Mouse (Mus musculus): ENCODE measurements around the gene Ehd1.
A peak's percentile ranks its signal among the peaks of the same experiment; 100 is the strongest.
"Not testable (repeated sequence)": the region's sequence is repeated elsewhere in the genome, so short reads cannot be mapped to it uniquely, and the experiment has no call there.

Gene Ehd1

DNA sequence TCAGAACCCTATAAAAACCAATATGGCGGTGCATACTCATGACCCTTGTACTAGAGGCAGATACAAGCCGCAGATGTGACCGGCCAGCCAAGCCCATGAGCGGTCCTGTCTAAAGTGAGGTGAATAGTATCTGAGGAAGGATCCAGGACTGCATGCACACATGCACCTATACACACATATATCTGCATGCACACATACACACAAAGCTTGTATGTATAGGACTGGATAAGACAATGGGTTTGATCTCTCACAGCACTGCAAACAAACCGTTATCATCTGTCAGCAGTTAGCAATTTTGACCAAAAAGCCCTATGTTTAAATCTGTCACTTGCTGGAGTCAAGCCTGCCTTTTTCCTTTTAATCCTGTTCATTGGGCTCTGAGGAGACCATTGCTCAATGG is 25.6 kb downstream of the Ehd1 start:
- no peak for DNase-seq (ENCODE audit: low spot score in 2 of 2)

DNA sequence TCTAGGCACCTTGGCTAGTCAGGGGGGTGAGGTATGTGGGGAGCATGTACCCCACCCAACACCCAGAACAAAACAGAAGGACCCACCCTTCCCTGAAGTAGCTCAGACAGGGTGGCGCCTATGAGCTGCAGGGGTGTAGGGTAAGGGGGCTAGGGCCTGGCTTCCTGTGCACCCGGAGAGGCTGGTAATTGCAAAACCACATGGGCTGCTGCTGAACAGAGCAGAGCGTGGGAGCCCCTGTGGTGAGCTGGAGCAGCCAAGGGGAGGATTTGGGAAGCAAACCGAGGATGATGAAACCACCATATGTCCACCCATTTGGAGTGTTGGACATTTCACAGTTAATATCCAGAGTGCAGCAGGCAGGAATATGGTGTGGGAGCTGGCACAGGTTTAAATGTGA is 26.0 kb downstream of the Ehd1 start:
- peak in 1 of 2 experiments; percentile 9 for DNase-seq (ENCODE audit: low spot score in 2 of 2)

DNA sequence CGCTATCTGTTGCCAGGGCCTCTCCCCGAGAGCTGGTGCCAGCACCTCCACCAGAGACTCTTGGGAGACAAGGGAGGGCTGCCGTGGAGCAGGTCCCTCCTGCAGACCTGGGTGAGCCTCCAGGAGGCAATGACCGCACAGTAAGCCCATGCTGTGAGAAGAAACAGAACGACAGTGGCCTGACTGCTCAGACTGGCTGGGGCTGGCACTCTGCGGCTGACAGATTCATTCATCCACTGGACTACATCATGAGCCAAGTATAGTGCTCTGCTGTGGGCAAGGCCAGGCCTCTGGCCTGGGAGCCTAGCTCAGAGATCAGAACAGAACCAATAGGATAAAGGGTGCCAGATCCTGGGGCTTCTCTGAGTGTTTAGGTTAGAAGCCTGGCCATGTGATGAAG is 27.3 kb downstream of the Ehd1 start:
- no peak for DNase-seq (ENCODE audit: low spot score in 2 of 2)

DNA sequence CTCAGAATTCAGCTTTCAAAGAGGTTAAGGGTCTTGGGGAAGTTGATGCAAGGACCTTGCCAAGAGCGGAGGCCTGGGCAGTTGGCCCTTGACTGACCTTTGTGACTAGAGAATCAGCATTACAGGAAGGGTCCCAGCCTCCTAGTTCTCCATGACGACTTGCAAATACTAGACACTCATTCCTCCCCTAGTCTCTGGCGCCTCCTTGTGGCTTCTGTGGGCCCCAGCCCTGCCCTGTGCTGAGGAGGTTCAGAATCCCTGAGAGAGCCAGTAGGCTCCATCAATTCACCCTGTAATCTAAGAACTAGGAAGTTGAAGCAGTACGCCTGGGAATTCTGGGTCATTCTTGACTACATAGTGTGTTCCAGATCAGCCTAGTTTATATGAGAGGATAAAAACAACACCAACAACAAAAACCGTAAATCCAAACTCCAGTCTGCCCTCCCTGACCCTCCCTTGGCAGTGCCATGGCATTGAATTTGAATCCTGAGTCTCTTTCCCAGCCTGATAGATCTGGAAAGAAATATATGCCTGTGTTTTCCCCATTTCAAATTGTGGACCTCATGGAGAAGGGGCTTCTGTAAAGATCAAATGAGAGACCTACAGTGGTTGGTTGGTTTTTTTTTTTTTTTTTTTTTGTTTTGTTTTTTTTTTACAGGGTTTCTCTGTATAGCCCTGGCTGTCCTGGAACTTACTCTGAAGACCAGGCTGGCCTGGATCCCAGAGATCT is 28.4 kb downstream of the Ehd1 start:
- peak; percentile 45 to 68 for DNase-seq (ENCODE audit: low spot score in 2 of 2)

DNA sequence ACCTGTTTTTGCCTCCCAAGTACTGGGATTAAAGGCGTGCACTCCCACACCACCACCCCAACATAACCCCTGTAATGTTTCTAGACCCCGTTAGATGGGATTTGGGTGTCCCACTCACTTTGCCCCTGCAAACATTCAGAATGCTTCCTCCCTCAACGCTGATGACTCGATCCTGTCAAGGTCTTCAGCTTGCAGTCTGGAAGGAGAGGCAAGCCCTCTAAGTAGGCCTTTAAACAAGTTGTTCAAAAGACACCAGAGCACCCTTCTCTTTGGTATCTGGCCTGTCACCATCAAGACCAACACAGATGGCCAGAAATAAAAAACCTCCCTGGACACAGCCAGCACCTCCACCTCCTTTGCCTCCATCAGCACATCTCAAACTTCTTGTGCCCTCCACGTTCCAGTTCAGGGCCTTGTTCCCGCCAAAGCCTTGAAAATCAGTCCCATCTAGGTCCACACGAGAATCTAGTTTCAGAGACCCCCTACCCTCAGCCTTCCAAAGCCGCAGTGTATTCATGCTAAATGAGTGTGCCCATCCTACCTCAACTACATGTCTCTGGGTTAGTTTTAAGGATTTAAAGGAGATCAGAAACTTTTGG is 29.1 kb downstream of the Ehd1 start:
- DNase-seq (ENCODE audit: low spot score in 2 of 2), result no peak

DNA sequence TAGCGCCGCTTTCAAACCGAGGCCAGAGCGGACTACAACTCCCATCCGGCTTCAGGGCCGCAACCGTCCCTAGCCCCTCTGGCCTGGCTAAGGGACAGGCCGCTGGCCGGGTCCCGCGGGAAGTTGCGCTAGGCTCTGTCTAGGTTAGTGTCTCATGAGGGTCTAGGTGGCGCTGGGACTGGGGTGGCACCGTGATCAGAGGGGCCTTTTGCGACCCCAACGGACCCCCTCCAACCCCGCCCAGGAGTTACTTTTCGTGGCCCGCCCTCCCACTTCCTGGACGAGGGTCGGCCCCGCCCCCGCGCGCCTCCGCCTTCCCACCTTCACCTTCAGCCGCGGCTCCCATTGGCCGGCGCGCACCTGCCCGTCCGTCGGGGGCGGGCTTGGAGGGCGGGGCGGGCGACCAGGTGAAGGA is 29.6 kb downstream of the Ehd1 start, which contains the start of gene Cdc42bpg:
Cdc42bpg (plus strand) TSS at position 320 of the 415 bp plus-strand sequence.
- no peak for DNase-seq (ENCODE audit: low spot score in 2 of 2)

DNA sequence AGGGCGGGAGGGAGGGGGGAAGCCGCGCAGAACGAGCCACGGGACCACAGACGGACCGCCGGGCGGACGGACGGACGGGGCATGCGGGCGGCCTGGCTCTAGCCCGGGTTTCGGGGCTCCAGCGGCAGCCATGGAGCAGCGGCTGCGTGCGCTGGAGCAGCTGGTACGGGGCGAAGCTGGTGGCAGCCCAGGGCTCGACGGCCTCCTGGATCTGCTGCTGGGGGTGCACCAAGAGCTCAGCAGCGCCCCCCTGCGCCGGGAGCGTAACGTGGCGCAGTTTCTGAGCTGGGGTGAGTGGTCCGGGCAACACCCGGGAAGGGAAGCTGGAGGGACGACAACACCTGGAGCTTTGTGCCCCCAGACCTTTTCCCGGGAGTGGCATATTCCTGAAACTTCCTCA is 30.1 kb downstream of the Ehd1 start:
- DNase-seq (ENCODE audit: low spot score in 2 of 2), result no peak

DNA sequence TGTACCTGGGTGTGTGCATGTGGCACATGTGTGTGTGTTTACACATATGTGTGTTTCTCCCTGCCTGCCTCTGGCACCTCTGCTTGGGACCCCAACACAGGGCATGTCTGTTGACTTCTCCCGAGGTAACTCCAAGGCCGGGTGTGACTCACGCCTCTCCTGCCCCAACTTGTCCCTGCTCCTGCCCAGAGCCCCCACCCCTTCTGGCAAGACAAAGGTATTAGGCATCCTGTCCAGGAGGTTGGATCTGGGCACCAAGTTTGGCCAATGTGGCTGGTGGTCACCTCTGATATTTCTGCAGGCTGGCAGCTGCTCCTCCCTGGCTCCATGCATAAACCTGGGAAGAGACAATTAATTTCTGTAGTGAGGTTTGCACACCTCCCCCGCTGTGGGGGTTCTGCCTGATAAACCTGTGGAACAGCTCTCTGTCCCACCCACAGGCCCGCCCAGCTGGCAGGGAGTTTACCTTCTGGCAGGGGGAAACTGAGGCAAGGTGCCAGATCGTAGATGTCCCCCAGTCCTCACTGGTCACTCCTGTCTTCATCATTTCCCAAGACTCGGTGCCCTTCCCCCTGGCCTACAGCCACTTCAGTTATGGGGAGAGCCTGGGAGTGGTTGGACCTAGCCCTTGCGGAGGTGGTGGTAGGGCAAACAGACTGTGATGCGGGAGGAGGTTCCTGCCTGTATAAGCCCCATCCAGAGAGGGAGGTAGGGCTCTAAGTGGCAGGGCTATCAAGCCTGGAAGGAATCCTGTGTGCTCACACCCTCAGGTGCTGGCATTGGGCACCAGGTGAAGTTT is 31.4 kb downstream of the Ehd1 start:
- no peak for DNase-seq (ENCODE audit: low spot score in 2 of 2)

DNA sequence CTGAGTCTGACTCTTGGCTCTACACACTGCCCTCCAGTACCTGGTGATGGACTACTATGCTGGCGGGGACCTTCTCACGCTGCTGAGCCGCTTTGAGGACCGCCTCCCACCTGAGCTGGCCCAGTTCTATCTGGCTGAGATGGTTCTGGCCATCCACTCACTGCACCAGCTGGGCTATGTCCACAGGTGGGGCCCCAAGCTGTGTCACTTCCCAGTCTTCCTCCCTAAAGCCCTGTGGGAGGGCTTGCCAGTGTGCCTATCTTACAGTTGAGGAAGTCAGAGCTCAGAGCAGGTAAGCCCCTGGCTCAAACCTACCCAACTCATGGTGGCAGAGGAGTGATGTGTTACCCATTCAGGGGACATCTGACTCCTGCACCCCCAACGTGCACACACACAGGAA is 33.7 kb downstream of the Ehd1 start:
- DNase-seq (ENCODE audit: low spot score in 2 of 2), result no peak

DNA sequence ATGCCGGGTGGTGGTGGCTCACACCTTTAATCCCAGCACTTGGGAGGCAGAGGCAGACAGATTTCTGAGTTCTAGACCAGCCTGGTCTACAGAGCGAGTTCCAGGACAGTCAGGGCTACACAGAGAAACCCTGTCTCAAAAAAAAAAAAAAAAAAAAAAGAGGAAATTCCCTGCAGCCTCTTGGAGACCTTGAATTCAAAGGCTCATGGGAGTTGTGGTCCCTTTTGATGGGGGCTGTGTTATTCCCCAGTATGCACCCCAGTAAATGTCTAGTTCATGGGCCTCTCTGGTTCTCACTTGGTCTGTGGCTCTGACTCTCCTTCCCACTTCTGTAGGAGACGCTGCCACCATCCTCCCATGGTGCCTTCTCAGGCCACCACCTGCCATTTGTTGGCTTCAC is 35.3 kb downstream of the Ehd1 start:
- DNase-seq (ENCODE audit: low spot score in 2 of 2), result not testable (repeated sequence)

DNA sequence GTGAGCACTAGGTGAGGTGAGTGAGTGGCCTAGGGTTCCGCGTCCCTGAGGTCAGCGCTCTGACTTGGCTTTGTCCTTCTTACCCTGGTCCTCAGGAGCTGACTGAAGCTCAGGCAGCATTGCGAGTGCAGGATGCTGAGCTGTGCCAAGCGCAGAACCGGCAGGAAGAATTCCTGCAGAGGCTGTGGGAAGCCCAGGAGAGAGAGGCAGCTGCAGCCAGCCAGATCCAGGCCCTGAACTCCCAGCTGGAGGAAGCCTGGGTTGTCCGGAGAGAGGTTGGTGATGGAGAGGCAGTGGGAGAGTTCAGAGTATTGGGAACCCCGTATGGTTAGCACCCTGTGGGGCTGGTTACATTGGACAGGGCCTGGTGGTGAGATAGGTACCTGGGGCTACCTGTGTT is 37.3 kb downstream of the Ehd1 start:
- DNase-seq (ENCODE audit: low spot score in 2 of 2), result no peak

DNA sequence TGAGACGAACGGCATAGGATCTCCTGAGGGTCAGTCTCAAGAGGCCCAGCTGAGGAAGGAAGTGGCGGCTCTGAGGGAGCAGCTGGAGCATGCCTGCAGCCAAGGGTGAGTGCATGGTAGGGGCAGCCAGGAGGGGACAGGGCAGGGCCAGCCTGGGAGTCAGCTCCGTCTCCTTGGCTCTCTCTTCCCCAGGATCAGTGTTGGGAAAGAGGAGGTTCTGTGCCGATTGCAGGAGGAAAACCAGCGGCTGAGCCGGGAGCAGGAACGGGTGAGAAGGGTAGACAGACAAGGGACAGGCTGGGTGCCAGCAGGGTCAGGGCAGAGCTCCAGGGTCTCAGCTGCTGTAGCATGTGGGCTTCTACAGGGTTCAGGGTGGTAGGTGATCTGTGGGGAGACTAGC is 38.0 kb downstream of the Ehd1 start:
- DNase-seq (ENCODE audit: low spot score in 2 of 2), result no peak

DNA sequence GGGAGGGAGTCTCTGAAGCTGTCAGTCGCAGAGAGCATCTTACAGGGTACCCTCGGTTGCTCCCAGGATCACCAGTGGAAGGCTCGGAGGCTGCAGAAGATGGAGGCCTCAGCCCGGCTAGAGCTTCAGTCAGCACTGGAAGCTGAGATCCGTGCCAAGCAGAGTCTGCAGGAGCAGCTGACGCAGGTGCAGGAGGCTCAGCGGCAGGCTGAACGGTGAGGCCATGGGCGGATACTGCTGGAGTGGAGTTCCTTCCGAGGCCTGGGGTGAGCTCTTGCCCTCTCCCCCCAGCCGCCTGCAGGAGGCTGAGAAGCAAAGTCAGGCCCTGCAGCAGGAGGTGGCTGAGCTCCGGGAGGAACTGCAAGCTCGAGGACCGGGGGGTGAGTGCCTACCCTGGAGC is 39.0 kb downstream of the Ehd1 start:
- no peak for DNase-seq (ENCODE audit: low spot score in 2 of 2)

DNA sequence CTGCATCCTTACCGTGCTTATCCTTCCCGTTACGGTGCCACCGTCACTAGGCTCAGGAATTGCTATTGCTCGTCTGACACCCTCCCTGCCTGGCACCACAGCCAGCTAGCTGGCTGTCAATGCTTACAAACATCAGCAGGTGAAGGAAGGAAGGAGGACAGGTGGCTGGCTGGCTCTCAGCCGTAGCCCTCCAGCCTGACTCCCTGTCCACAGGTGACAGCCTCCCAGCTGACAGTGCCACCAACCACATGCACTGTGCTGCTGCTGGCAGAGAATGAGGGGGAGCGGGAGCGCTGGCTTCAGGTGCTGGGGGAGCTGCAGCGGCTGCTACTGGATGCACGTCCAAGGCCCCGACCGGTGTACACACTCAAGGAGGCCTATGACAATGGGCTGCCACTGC is 41.6 kb downstream of the Ehd1 start:
- no peak for DNase-seq (ENCODE audit: low spot score in 2 of 2)

DNA sequence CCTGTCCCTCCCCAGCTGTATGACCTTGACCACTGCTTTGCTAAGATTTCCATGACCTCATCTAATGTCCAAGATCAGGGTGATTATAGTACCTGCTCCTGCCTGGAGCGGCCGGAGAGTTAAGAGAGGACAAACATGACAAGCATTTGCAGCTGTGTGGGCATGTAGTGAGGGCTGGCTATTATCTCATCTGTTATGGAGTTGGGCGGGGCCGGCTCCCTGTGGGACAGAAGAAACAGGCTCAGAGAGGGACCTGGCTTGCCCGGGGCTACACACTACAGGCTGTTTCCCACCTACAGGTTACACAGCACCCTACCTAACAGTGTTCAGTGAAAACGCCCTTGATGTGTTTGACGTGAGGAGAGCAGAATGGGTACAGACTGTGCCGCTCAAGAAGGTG is 44.8 kb downstream of the Ehd1 start:
- no peak for DNase-seq (ENCODE audit: low spot score in 2 of 2)

DNA sequence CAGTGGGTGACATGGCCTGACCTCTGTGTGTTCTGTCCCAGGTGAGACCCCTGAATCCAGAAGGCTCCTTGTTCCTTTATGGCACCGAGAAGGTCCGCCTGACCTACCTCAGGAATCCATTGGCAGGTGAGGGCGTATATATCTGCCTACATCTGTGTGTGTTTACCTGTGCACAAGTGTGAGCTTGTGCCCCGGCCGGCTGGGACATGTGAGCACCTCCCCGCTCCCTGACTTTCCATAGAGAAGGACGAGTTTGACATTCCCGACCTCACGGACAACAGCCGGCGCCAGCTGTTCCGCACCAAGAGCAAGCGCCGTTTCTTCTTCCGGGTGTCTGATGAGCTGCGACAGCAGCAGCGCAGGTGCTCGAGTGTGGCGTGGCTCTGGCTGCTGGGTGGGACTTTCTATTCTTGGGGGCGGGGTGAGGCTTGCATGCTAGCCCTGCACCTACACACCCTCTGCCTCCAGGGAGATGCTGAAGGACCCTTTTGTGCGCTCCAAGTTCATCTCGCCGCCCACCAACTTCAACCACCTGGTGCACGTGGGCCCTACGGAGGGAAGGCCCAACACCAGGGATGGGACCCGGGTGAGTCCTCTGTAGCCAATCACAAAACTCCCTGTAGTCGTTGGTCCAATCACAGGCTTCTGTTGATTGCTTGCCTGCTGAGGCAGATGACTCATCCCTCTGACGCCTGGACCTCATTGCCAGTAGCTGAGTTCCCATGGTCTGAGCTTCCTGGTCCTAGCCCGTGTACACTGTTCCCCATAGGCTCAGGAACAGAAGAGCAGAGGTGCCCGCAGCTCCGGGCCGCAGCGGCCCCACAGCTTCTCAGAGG is 45.5 kb downstream of the Ehd1 start:
- DNase-seq (ENCODE audit: low spot score in 2 of 2), result no peak

DNA sequence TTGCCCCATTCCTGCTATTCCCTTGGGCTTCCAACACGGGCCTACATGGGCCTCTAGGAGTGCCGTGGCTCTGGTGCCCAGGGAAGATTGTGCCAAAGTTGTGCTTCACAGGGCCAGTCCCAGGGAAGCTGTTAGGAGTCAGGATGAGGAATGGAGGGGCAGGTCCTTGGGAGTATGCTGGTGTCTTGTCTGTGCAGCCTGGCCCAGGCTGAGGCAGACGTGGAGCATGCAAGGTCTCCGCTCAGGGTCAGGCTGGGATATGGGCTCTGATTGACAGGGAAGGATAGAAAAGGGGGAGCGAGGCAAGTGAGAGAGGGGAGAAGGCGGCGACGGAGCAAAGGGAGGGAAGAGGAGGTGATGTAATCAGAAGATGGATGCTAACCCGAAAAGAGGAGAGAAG is 48.2 kb downstream of the Ehd1 start:
- DNase-seq (ENCODE audit: low spot score in 2 of 2), result no peak

DNA sequence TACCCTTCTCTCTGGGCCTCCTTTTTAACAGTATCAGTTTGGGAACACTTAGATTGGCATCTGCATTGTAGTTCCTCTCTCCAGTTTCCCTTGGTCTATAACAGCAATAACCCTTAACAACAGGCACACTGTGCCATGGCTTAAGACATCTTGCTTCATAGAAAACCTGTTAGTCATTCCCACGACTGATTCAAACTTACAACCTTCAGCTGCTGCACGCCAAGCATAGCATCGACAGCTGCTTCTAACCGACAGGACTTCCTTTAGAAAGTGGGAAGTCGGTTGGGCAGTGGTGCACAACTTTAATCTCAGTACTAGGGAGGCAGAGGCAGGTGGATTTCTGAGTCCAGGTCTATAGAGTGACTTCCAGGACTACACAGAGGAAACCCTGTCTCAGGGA is 54.7 kb downstream of the Ehd1 start:
- no peak for DNase-seq (ENCODE audit: low spot score in 2 of 2)

DNA sequence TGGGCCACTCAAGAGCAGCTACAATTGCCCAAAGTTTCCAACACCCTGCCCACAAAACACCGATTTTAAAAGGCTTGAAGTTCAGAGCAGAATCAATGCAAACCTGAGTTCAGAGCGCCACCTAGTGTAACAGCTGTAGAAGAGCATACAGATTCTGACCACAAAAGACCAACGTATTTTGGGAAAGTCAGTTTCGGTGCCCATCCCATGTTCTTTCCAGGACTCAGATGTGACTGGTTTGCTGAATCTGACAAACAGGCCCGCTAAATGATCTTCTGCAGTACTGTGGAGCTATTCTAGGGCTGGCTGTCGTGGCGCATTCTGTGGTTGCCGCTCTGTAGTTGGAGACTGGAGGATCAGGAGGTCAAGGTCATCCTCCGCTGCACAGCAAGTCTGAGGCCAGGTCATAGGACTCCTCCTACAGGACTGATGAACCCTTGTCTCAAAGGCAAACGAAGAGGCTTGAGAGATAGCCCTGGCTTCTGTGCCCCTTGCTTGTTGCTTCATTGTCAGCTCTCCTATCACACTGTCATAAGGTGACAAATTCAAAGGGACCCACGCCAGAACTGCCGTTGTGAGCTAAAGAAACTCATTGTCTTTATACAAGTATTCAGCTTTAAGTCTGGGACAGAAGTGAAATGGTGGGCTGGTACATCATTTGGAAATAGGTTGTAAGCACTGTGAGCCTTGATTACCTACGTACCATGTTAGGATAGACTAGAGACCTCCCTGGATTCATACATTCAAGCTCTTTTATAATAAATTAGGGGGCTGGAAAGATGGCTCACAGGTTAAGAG is 55.4 kb downstream of the Ehd1 start:
- no peak for DNase-seq (ENCODE audit: low spot score in 2 of 2)

DNA sequence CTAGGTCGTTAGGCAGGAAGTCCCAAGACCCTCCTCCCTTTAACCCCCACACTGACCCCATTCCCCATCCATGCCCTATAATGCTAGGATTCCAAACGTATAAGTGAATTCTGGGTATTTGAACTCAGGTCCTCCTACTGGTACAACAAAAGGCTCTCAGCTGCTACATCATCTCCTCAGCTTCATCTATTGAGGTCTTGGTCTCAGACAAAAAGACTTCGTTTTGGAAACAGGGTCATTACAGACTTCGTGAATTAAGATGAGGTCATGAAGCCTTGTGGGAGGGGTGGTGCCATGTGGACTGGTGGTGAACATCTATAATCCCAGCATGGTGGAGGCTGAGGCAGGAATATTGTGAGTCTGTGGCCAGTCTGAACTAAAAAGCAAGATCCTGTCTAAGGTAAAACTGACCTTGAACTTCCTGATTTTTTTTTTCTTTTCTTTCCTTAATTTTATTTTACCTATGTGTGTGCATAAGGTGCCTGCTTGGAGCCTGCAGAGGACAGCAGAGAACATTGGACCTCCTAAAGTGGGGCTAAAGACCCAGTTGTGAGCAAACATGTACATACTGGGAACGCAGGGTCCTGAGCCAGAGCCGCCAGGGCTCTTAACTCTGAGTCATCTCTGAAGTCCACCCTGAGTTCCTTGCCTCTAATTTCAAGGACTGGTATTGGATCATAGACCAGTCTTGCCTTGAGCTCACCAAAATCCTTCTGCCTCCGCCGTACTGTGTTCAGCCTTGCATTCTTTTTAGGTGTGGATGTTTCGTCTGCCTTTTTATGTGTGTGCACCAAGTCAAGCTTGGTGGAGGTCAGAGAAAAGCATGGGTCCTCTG is 57.5 kb downstream of the Ehd1 start:
- DNase-seq (ENCODE audit: low spot score in 2 of 2), result no peak

Measured in right cerebral cortex, postnatal 36 days (tissue).